Mouse (Mus musculus) layer of hippocampus, adult 9-10 months (tissue): ENCODE measurements around the gene Pard3.

Experiments
- DNase-seq: peaks from one replicate; pipeline ENCODE4 v3.0.0; 2022; ENCODE audit warnings: low spot score

The Pard3 gene

DNA sequence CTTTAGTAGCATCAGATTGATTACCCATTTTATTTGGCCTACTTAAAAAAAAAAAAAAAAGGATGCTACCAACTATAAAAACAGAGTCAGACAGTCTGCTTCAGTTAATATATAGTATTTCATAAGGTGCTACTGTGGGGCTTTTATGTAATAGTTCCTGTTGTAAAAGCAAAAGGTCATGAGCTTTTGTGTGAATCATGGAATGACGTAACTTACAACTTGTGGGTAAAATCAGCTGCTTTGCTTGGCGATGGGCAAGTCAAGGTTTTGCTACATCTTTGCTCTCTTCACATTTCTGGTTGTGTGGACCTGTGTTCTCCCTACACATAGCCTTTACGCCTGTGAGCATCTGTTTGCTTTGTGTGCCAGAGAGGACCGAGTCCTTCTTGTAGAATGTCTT lies 179.7 kb downstream of the Pard3 start:
- no peak for DNase-seq

DNA sequence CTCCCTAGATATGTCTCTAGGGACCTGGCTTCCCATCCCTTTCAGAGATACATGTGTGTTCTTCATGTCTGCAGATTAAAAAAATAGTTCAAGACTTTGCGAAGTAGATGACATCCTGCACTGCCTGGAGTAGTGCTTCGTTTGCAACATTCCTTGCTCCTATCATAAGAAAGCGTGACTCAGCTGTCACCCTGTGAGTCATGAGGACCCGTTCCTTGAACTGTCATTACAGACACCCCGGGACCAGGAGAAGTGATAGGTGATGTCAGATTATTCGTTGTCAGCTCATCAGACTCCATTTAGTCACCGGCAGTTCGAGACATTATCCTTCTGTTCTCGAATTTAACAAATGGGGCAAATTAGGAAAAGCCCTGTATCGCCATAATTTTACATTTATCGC lies 180.1 kb downstream of the Pard3 start:
- no peak for DNase-seq

DNA sequence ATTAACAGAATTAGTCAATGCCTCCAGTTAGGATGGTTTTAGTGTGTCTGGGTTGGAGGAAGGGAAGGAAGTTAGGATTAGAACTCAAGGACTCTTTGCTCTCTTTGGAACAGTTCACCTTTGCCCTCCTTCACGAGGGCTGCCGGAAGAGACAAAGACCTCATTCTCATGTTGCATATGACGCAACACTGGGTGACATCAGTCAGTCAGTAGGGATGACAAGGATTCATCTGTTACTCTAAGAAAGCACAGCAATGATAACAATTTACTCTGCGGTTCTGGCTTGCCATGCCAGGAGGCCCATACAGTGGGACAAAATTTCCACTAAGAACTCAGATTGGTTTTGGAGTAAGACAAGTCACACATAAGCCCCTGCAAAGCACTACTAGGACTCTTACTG lies 187.1 kb downstream of the Pard3 start:
- no peak for DNase-seq

DNA sequence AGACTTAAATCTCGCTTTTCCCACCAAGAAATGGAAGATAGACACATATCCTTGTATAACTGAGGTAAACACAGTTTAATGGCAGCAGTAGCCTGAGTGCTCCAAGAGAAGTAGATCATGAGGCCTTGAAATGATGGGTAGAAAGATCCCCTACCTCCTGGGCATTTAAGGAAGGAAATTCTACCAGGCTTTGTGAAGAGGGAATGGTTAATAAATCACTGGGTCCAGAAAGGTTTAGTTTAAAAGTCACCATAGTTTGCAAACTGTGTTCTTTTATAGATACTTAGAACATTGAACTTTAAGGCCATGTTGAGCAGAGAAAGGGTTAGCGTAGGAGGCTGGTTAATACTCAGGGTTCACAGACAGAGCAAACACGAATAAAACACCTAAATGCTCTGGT lies 187.8 kb downstream of the Pard3 start:
- no peak for DNase-seq

DNA sequence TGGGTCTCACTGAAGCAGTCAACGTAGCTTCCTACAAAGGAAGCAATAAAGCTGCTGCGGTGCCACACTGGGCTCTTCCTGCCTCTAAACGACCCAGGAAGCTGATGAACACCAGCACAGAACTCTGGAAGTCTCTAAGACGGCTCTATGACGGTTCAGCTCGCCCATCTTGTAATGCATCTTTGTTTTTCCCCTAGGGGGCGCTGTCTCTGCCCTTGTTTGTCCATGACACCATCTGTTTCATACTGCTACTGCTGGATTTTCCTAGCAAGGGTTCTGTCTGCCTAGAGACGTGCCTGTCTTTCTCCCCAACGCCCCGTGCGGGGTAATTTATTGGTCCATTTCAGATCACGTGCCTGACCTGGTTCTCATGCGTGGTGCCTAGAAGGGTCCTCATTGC lies 188.3 kb downstream of the Pard3 start:
- DNase-seq: no peak

DNA sequence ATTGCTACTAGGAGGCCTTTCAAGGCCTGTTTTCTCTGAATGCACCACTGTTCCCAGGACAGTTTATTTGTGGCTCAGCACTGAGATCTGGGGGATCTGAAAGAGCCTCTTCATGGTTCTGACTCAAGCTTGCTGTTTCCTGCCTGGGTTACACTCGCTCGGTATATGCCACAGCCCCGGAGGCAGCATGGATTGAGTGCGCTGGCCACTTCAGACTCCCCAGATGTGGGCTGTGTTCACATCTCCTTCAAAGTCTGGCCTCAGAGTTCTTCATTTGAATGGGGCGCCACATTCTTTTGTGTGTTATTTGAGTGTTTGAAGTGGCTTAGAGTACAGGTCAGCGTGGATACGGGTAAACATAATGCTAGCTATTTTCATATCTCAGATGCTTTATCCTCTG lies 190.9 kb downstream of the Pard3 start:
- DNase-seq: no peak

DNA sequence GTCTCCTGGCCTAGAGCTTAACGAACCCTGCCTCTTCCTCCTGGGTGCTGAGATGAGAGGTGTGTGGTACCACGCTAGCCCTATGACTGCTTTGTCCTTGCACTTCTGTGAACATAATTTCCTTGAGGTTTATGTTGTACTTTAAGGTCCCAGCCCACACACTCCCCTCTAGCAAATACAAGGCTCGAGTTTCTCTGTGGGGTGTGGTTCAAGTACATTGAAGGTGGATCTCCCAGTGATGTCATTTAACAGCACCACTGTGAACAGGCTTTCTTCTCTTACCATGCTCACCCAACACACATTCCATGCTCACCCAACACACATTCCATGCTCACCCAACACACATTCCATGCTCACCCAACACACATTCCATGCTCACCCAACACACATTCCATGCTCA lies 193.4 kb downstream of the Pard3 start:
- no peak for DNase-seq

DNA sequence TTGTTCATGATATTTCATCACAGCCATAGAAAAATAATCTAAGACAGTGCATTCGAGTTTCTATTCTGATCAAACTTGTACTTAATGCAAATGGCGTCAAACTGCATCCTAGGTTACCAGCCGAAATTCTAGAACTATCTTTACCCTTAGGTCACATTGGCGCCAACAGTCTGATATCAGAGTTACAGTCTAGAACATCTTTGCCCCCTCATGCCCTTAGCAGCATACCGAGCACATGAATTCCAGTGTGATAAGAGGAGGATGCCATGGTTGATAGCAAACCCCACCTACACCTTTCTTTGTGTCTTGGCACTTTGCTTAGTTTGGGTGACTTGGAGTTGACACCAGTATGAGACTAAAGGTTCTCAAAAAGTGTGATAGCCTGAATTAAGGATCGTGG lies 197.4 kb downstream of the Pard3 start:
- no peak for DNase-seq

DNA sequence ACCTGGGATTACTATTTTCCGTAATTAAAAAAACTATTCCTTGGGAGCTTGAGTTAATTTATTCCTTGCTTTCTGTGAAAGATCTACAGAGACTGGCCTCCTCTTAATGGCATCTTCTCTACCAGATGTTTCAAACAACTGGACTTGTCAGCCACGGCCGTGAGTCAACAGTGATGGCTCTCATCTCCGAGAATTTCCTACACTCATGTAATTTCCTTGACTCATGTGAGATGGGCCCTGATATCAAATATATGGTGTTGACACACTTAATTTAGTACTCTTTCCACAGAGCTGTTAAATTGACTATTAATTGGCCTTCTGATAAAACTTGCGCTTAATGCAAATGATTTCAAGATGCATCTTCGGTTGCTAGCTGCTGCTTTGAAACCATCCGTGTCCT lies 198.3 kb downstream of the Pard3 start:
- no peak for DNase-seq

DNA sequence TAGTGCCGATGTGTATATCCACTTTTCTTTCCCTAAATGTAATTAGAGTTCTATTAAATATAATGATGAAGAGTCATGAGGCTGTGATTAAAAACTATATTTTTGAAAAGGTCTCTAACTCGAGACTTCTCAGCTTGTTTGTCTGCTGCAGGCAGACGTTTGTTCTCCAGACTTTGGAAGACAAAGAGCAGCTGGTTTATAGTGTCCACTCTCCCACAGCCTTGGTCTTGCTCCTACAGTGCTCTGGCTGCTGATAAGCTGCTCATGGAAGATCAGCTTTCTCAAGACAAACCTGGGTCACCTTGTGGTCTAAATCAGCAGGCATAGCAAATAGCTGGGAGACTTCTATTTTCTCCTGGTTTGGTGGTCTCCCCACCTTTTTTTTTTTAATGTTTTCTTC lies 198.7 kb downstream of the Pard3 start:
- DNase-seq: no peak

DNA sequence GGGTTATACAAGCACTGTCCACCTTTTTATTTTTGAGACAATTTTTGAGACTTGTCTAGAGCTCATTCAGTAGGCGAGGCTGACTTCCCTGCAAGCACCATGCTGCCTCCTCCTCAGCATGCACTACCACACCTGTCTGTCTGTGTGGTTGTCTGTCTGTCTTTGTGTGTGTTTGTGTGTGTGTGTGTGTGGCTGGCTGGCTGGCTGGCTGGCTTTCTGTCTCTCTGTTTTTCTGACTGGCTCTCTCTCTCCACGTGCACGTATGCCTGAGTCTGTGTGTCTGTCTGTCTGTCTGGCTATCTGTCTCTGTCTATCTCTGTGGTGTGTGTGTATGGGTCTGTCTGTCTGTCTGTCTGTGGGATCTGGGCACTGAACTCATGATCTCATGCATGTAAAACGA lies 199.2 kb downstream of the Pard3 start:
- no peak for DNase-seq

DNA sequence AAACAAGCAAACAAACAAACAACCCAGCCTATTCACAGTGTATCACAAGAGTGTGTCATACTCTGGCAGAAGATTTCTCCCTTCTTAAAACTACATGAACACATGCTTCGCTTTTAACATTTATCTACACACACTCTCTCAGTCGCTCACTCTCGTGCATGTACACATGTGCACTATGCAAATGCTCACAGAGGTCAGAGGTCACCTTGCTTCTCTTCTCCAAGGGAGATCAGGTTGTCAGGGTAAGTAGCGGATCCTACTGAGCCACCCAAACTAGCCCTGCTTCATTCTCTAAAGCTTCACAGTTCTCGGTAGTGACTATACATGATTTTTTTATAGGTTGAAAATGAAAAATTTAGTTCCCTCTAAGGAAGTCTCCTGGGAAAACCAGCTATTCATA lies 199.8 kb downstream of the Pard3 start:
- no peak for DNase-seq

DNA sequence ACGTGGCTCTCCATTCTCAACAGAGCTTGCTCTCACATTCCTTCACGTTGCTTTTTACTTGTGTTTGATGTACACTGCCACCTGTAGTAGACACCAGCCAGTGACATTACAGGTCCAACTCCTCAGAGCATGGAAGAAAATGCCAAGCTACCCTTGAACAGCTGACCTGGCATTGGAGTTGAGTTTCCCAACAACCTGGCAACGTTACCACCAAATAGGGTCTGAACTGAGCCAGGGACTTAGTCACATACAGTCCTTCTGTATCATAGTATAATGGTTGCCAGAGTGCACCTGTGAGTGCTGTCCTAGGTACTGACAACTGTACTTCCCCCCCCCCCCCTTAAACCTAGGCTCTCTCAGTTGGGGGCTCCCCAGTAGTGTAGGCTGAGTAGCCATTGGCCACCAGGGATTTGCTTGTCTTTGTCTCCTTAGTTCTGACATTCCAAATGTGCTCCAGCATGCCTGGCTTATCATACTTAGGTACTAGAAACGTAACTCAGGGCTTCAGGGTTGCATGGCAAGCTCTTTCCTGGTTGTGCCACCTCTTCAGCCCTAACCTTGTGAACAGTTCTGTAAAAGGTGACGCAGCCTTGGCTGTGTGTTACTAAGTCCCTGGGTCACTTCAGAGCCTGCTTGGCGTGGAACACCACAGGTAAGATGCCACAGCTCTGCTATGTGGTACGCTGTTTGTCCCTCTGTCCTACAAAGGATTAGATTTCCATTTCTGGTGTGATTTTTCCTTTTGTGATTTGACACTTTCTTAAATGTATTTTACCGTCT lies 201.2 kb downstream of the Pard3 start:
- DNase-seq: no peak

DNA sequence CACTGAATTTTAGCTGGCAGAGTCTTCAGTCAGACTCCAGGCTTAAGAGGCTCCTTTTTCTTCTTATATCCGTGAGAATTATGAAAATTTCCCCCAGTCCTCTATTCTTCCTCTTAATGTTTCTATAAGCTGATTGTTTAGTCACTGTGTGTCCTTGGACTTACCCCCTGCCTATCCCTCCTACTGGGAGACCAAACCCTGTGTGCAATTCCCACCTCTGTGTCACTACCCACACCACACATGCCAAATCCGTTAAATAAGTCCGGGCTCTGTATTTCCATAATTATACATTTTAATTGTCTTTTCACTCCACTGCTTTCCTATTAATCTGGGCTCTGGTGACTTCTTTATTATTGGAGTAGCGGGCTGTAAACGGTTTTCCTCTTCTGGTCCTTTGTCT lies 203.1 kb downstream of the Pard3 start:
- no peak for DNase-seq

DNA sequence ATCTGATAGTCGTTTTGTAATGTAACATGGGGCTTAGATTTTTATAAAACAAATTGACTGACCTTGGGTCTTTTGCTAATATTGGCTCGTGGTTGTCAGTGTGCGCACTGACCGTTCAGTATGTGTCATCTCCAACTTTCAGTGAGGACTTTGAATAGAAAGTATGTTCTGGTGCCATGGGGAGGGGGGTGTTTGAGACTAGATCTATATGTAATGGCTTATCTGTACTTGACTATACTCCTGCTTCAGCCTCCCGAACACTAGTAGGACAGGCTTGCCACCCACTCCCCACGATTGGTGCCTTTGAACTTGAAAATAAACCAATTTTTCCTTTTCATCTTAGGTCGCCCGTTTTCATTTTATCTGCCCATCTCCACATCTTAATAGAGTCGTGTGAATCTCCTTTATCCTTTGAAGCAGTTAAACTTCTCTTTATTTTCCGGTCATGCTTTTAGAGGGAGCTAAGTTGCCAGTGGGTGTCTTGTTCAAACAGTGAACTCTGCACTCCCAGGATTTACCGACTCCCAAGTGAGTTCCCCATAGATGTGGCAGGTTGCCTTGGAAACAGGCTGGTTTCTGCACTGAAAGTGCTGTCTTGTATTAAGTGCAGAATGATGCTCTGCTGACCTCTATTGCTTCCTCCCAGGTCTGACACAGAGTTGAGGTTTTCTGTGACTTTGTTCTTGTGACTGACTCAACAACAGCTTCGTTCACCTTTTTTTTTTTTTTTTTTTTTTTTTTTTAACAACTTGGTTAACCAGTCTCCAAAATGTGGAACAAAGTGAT lies 204.7 kb downstream of the Pard3 start:
- no peak for DNase-seq

DNA sequence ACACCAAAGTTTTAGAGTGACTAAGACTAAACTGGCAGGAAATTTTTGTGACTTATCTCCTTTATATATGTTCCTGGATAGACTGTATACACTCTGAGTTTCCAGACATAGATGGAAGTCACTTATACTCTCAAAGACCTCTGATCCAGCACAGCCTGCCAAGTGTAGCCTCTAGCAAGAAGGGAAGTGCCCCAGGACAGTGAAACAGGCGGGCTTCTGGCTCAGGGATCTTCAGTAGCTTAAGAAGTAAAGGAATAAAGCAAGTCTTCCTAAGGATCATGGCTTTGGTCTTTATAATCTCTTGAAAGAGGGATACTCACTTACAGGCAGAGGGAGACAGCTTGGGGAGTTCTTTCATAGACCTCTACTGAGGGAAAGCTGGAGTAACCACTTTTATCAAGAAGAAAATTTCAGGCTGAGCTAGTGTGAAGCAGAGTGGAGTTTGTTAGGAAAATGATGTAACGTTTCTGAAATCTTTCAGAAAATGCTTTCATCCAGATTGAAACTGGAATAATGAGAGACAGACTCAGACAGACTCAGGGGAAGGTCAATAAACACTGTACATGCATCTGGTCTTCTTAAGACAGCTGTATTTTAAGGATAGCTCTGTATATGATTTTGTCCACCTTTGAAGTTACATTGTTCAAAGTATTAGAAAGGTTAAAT lies 205.5 kb downstream of the Pard3 start:
- no peak for DNase-seq

DNA sequence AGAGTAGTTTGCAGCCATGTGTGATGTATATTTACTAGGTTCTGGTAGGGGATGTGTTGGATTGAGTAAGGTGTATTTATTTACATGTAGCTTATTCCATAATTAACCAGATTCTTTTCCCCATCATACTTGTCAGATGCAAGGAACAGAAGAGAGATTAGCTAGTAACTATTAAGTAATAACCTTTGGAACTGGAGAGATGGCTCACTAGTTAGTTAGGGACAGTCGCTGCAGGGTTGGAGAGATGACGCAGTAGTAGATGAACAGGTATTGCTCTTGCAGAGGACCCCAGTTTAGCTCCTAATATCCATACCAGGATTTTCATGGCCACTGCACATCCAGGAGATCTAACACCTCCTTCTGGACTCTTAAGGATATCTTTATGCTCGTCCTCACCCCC lies 207.5 kb downstream of the Pard3 start:
- no peak for DNase-seq

DNA sequence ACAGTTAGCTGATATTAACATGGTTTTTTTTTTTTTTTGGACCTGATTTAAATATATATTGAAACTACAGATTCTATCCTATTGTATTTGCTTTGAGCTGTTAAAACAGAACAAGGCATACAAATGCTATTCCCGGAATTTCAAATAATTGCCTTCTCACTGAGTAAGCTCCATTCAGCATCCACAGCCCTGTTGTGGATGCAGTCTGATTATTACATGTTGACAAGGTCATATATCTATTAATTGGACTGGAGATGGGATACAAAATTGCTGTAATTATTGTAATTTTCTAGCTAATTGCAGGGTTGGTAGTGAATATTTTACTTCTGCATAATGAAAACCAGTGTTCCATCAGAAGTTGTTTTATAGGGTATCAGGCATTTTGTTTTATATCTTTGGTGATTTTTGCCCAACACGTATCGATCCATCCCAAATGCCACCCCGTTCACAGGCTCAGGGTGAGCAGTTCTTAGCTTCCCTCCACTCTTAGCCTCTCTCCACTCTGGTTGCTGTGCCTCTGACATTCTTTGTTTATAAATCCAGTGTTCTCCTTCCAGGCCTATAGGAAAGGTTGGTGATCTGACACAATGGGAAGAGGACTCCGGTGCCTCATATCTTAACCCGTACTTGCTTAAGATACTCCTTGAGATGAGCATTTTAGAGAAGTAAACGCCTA lies 216.7 kb downstream of the Pard3 start:
- no peak for DNase-seq

DNA sequence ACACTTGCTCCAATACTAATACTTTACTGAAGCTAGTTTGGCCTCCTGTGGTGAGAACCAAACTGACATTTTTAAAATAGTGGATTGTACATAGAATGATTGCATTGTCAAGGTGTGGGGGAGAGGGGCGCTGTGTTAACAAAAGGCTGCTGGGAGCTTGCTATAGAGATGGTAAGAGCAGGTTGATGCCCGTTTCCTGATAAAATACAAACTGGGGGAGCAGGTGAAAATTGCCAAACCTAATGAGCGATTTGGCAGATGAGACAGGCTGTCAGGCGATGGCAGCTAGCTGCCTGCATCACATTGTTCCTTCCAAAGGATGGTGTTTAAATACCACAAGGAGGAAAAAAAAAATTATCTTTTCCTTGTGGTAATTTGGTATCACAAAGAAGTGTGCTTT lies 217.3 kb downstream of the Pard3 start:
- no peak for DNase-seq

DNA sequence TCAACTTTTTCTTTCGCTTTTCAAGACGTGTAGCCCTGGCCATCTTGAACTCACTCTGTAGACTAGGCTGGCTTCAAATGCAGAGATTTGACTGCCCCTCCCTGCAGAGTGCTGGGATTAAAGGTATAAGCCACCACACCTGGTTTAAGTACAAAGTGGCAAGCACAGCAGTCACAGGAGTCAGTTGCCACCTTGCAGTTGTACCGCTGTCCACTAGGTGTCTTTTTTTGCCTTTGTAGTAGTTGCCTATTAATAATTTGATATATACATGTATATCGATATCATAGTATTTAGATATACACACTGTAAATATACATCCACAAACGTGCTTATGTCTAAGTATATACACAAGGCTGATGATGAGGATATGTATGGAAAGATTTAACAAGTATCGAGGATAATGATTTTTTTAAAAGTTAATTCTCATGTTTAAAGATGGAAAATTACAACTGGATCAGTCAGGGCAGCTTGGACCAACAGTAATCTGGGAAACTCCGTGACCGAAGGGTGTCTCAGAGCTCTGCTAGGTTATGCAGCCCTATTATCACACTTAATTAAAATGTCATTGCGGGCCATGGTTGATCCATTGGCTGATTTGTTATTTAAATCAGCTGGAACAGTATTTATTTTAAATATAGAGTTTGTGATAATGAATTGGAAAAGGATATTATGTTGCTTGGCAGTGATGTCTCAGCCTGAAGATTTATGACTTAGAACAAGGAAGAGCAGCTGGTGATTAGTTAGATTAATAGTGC lies 220.9 kb downstream of the Pard3 start:
- no peak for DNase-seq

DNA sequence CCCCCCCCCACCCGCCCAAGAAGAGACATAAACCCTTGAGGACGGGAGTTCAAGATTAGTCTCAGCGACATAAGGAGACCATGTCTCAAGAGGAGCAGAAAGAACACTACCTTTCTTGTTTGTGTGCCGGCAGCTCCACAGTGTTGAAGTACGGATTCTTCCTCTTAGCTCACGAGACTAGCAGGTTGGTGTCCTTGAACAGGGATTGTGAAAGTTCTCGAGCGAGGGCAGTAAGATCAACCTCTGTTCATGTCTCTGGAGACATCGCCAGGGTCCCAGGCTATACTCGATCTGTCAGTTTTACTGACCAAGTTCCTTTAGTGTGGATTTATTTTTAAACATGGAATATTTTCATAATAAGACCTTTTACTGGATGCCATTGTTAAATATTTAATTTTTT lies 224.1 kb downstream of the Pard3 start:
- DNase-seq: no peak

DNA sequence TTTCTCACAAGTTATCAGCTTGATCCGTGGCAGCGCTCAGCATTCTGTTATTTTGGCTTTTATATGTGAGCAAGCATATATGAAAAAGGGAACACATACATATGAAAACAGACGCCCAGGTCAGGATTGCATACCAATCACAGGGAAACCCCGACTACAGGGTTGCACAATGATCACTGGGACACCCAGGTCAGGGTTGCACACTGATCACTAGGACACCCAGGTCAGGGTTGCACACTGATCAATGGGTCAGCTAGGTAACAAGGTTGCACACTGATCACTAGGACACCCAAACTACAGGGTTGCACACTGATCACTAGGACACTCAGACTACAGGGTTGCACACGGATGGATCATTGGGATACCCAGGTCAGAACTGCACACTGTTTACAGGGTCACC lies 228.6 kb downstream of the Pard3 start:
- no peak for DNase-seq
